Mouse (Mus musculus): ENCODE measurements around the gene Fam221b. TPM values are rescaled to one million over a fixed set of nuclear protein-coding genes. Genes with fewer than 3 reads are reported as not detected.
A peak's percentile ranks its signal among the peaks of the same experiment; 100 is the strongest.

The Fam221b gene
- polyA plus RNA-seq, 1 experiment from 2014 or later, result 2.7 TPM

GRCm38 (mm10) chr4:43675608-43676007 lies 6.7 kb upstream of the Fam221b start:
- DNase-seq (ENCODE audit: low spot score), result no peak
- no peak for ATAC-seq (replicated peaks; ENCODE audit: low FRiP score)
- H3K27me3 ChIP-seq (ENCODE audit: control insufficient read depth, insufficient read depth, low read length), result no peaks in the 10 kb centered on the region
- H3K36me3 ChIP-seq (ENCODE audit: control insufficient read depth, insufficient read depth, low read length), result peaks cover 3% of the 10 kb centered on the region; the same call in 1 of the 2 replicates
- no peak overlapping the region for H3K4me3 ChIP-seq (ENCODE audit: low read depth, low read length)
- H3K27ac ChIP-seq (ENCODE audit: low read depth, low read length), result no peak overlapping the region
- no peak overlapping the region for H3K4me2 ChIP-seq (ENCODE audit: low read depth, low read length, severe bottlenecking)
- no peaks in the 10 kb centered on the region for H3K9me3 ChIP-seq (ENCODE audit: control insufficient read depth, low read length)
- no peak overlapping the region for H3K9ac ChIP-seq (ENCODE audit: low read length)
- peaks cover 2% of the 10 kb centered on the region; the same call in 1 of the 2 replicates for H3K4me1 ChIP-seq (replicated peaks; ENCODE audit: control insufficient read depth, insufficient read depth, low read length)
- 81% methylated on average over 4 of the region's 4 CpGs for WGBS

- H3K9ac ChIP-seq (ENCODE audit: low read length), result no peak overlapping the region
- WGBS, result 75% methylated on average over 5 of the region's 5 CpGs
- DNase-seq (ENCODE audit: low spot score) (no peak), ATAC-seq (replicated peaks; ENCODE audit: low FRiP score) (no peak)
- no peak overlapping the region for H3K4me2 ChIP-seq (ENCODE audit: low read depth, low read length, severe bottlenecking)
- H3K4me1 ChIP-seq (replicated peaks; ENCODE audit: control insufficient read depth, insufficient read depth, low read length), result peaks cover 4% of the 10 kb centered on the region; the same call in 1 of the 2 replicates
- H3K27me3 ChIP-seq (ENCODE audit: control insufficient read depth, insufficient read depth, low read length), result no peaks in the 10 kb centered on the region
- H3K27ac ChIP-seq (ENCODE audit: low read depth, low read length), result no peak overlapping the region
- no peak overlapping the region for H3K4me3 ChIP-seq (ENCODE audit: low read depth, low read length)
- H3K36me3 ChIP-seq (ENCODE audit: control insufficient read depth, insufficient read depth, low read length), result peaks cover 3% of the 10 kb centered on the region; the same call in 1 of the 2 replicates
- H3K9me3 ChIP-seq (ENCODE audit: control insufficient read depth, low read length), result no peaks in the 10 kb centered on the region
Observed at GRCm38 (mm10) chr4:43674974-43675373, 6.0 kb upstream of the Fam221b start.

- H3K4me2 ChIP-seq (ENCODE audit: low read depth, low read length, severe bottlenecking), result no peak overlapping the region
- H3K27ac ChIP-seq (ENCODE audit: low read depth, low read length), result no peak overlapping the region
- no peaks in the 10 kb centered on the region for H3K27me3 ChIP-seq (ENCODE audit: control insufficient read depth, insufficient read depth, low read length)
- peaks cover 6% of the 10 kb centered on the region for H3K4me1 ChIP-seq (replicated peaks; ENCODE audit: control insufficient read depth, insufficient read depth, low read length)
- H3K4me3 ChIP-seq (ENCODE audit: low read depth, low read length), result no peak overlapping the region
- ATAC-seq (replicated peaks; ENCODE audit: low FRiP score) (no peak), DNase-seq (ENCODE audit: low spot score) (no peak)
- H3K36me3 ChIP-seq (ENCODE audit: control insufficient read depth, insufficient read depth, low read length), result peaks cover 3% of the 10 kb centered on the region; the same call in 1 of the 2 replicates
- no peak overlapping the region for H3K9ac ChIP-seq (ENCODE audit: low read length)
- WGBS, result 83% methylated on average over 8 of the region's 8 CpGs
- no peaks in the 10 kb centered on the region for H3K9me3 ChIP-seq (ENCODE audit: control insufficient read depth, low read length)
Observed at GRCm38 (mm10) chr4:43673703-43674102, 4.8 kb upstream of the Fam221b start.

- Histone ChIP-seq H3K9ac (ENCODE audit: low read length) (no peak overlapping the region), H3K4me1 (replicated peaks; ENCODE audit: control insufficient read depth, insufficient read depth, low read length) (peaks cover 8% of the 10 kb centered on the region), H3K4me3 (ENCODE audit: low read depth, low read length) (no peak overlapping the region), H3K27ac (ENCODE audit: low read depth, low read length) (no peak overlapping the region), H3K9me3 (ENCODE audit: control insufficient read depth, low read length) (no peaks in the 10 kb centered on the region), H3K27me3 (ENCODE audit: control insufficient read depth, insufficient read depth, low read length) (no peaks in the 10 kb centered on the region), H3K36me3 (ENCODE audit: control insufficient read depth, insufficient read depth, low read length) (peaks cover 3% of the 10 kb centered on the region; the same call in 1 of the 2 replicates), H3K4me2 (ENCODE audit: low read depth, low read length, severe bottlenecking) (no peak overlapping the region)
- DNase-seq (ENCODE audit: low spot score), result peak; percentile 93
- ATAC-seq (replicated peaks; ENCODE audit: low FRiP score), result peak; percentile 38; the same call in 1 of the 2 replicates
- WGBS, result 2% methylated on average over 2 of the region's 2 CpGs
Observed at GRCm38 (mm10) chr4:43672070-43672469, 3.1 kb upstream of the Fam221b start.

GRCm38 (mm10) chr4:43669428-43669794 lies 466 bp upstream of the Fam221b start:
- Histone ChIP-seq H3K9me3 (ENCODE audit: control insufficient read depth, low read length) (no peaks in the 10 kb centered on the region), H3K27ac (ENCODE audit: low read depth, low read length) (no peak overlapping the region), H3K36me3 (ENCODE audit: control insufficient read depth, insufficient read depth, low read length) (no peaks in the 10 kb centered on the region), H3K4me1 (replicated peaks; ENCODE audit: control insufficient read depth, insufficient read depth, low read length) (peaks cover 8% of the 10 kb centered on the region), H3K27me3 (ENCODE audit: control insufficient read depth, insufficient read depth, low read length) (0 out of 2 replicates have a peak, but pooled peaks cover 4% of the 10 kb centered on the region), H3K4me2 (ENCODE audit: low read depth, low read length, severe bottlenecking) (peak overlapping the region; percentile 84), H3K9ac (ENCODE audit: low read length) (peak overlapping the region; percentile 83), H3K4me3 (ENCODE audit: low read depth, low read length) (peak overlapping the region; percentile 84)
- peak; percentile 82 for ATAC-seq (replicated peaks; ENCODE audit: low FRiP score)
- WGBS, result under 1% methylated on average over 15 of the region's 25 CpGs
- no peak for DNase-seq (ENCODE audit: low spot score)

- Histone ChIP-seq H3K27me3 (ENCODE audit: control insufficient read depth, insufficient read depth, low read length) (peaks cover 10% of the 10 kb centered on the region; the same call in 1 of the 2 replicates), H3K4me3 (ENCODE audit: low read depth, low read length) (no peak overlapping the region), H3K36me3 (ENCODE audit: control insufficient read depth, insufficient read depth, low read length) (no peaks in the 10 kb centered on the region), H3K4me1 (replicated peaks; ENCODE audit: control insufficient read depth, insufficient read depth, low read length) (peaks cover 6% of the 10 kb centered on the region), H3K9me3 (ENCODE audit: control insufficient read depth, low read length) (no peaks in the 10 kb centered on the region), H3K27ac (ENCODE audit: low read depth, low read length) (no peak overlapping the region), H3K4me2 (ENCODE audit: low read depth, low read length, severe bottlenecking) (no peak overlapping the region), H3K9ac (ENCODE audit: low read length) (no peak overlapping the region)
- WGBS, result 33% methylated on average over 4 of the region's 4 CpGs
- DNase-seq (ENCODE audit: low spot score) (no peak), ATAC-seq (replicated peaks; ENCODE audit: low FRiP score) (no peak)
Observed at GRCm38 (mm10) chr4:43666412-43666811, 2.5 kb downstream of the Fam221b start.

- no peak for DNase-seq (ENCODE audit: low spot score)
- WGBS, result 62% methylated on average over 4 of the region's 4 CpGs
- Histone ChIP-seq H3K27me3 (ENCODE audit: control insufficient read depth, insufficient read depth, low read length) (no peaks in the 10 kb centered on the region), H3K4me3 (ENCODE audit: low read depth, low read length) (peak overlapping the region; percentile 60), H3K27ac (ENCODE audit: low read depth, low read length) (no peak overlapping the region), H3K4me2 (ENCODE audit: low read depth, low read length, severe bottlenecking) (peak overlapping the region; percentile 80; the same call in 1 of the 2 replicates), H3K9me3 (ENCODE audit: control insufficient read depth, low read length) (no peaks in the 10 kb centered on the region), H3K36me3 (ENCODE audit: control insufficient read depth, insufficient read depth, low read length) (no peaks in the 10 kb centered on the region), H3K4me1 (replicated peaks; ENCODE audit: control insufficient read depth, insufficient read depth, low read length) (peaks cover 4% of the 10 kb centered on the region; the same call in 1 of the 2 replicates), H3K9ac (ENCODE audit: low read length) (no peak overlapping the region)
- ATAC-seq (replicated peaks; ENCODE audit: low FRiP score), result no peak
Observed at GRCm38 (mm10) chr4:43657146-43657545, 11.8 kb downstream of the Fam221b start.

GRCm38 (mm10) chr4:43656339-43657109 lies 12.4 kb downstream of the Fam221b start, which contains the start of gene Hint2:
Gene Hint2 (minus strand): TSS chr4:43656466.
- no peaks in the 10 kb centered on the region for H3K36me3 ChIP-seq (ENCODE audit: control insufficient read depth, insufficient read depth, low read length)
- 1% methylated on average over 34 of the region's 34 CpGs for WGBS
- H3K9me3 ChIP-seq (ENCODE audit: control insufficient read depth, low read length), result no peaks in the 10 kb centered on the region
- peak; percentile 96 for DNase-seq (ENCODE audit: low spot score)
- H3K9ac ChIP-seq (ENCODE audit: low read length), result peak within 1 kb of the TSS; percentile 82
- peak within 1 kb of the TSS; percentile 60 for H3K4me3 ChIP-seq (ENCODE audit: low read depth, low read length)
- peak; percentile 96 for ATAC-seq (replicated peaks; ENCODE audit: low FRiP score)
- peak within 1 kb of the TSS; percentile 79 for H3K27ac ChIP-seq (ENCODE audit: low read depth, low read length)
- peaks cover 4% of the 10 kb centered on the region; the same call in 1 of the 2 replicates for H3K4me1 ChIP-seq (replicated peaks; ENCODE audit: control insufficient read depth, insufficient read depth, low read length)
- peak within 1 kb of the TSS; percentile 80 for H3K4me2 ChIP-seq (ENCODE audit: low read depth, low read length, severe bottlenecking)
- no peaks in the 10 kb centered on the region for H3K27me3 ChIP-seq (ENCODE audit: control insufficient read depth, insufficient read depth, low read length)
